Mouse (Mus musculus) Muller cell, postnatal 12 days (primary cell): ENCODE measurements at regions not wholly inside any gene's neighbourhood (a gene's known extent, or its start where the extent isn't known, plus 50 kb on each side); places are given as distances from the start of the nearest gene placed in this dataset.

Experiments
- DNase-seq: peaks from one replicate; pipeline ENCODE4 v3.0.0-alpha.2; 2015; ENCODE audit errors: inconsistent ontology term

DNA sequence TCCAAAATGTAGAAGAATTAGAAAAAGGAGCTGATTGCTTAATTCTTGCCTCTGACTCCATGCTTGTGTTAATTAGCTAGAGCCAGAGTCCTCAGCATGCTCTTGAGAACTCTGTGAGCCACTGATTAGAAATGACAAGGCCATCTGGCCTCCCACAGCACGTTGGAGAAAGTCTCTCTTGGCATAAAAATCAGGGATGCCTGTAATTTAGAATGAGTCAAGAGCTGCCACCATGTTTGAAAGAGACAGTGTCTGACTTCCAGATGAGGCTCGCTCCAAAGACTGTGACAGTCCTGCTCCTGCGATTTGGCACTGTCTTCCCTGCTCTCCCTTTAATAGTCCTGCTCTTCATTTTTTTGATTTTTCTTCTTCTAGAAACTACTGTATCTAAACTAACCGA lies 374.6 kb downstream of the Ipo11 start:
- peak; percentile 74 for DNase-seq

DNA sequence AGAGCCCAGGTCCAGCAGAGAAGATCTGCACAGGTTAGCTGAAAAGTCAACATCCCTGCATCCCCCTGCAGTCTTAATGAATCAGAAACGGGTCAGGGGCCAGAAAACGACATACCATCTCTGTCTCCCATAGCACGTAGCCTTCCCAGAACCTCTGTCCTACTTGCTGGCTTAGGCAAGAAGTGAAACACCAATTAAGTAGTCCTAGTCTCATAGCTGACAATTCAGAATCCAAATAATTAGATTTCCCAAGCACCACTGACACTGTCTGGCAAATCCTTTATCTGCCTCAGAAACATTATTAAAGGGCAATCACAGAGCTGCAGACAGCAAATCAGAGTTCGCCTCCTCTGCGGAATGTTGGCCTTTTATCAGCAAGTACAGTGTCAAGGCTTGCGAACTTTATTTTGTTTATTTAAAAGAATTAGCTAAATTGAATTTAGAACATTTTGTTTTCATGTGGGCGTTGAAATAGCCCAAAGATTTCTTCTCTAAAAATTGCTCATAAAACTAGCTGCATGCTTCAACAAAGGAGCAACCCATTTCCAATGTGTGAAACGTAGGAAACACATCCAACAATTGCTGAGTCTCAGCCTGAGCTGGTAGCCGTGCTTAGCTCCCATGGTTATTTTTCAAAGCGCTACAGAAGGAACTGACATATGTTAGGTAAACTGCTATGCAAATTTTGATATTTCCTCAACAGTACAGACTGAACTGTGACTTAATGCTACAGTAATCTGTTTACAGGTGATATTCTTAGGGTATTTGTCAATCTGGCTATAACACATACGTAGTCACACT lies 411.2 kb downstream of the Ipo11 start:
- no peak for DNase-seq

DNA sequence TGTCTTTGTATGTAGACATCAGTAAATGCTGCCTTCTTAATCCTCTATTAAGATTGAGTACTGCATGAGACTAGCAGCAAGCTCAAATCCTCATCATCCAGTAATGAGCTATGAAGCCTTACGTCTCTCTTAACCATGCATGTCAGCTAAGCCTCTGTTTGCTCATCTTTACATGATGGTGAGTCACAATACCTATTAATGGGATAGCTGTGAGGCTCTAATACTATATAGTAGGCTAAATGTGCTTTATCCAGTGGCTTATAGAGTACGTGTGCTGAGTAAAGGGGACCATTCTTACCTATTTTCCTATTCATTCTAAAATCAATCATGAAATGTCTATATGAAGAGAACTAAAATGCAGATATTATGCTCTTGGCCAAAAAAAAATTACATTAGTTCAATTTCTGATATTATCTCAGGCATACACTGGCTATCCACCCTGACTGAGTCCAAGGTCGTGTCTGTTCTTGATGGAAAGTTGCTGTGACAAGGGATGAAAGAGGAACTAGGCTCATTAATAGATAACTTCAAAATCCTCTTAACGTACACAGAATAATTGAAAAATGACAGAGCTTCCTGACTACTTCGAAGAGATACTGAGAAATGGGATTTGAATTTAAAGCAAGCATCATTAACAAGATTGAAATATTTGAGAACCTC lies 422.1 kb downstream of the Ipo11 start:
- DNase-seq: no peak

DNA sequence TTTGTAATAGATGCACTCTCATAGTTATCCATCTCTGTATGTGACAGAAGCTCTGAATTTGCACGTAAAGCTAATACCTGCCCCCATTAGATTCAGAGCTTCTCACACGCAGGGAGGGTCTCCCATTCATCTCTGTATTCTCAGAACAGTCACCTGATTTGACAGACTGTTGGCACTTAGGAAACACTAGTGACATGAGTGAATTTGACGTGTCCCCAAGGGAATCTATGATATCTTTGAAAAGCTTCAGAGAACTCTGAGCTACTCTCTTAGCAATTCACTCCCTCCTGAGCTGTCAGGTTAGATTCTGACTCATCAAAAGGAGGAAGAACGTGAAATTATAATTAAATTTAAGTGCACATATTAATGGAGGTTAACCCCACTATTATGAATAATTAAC lies 423.1 kb downstream of the Ipo11 start:
- DNase-seq: no peak

DNA sequence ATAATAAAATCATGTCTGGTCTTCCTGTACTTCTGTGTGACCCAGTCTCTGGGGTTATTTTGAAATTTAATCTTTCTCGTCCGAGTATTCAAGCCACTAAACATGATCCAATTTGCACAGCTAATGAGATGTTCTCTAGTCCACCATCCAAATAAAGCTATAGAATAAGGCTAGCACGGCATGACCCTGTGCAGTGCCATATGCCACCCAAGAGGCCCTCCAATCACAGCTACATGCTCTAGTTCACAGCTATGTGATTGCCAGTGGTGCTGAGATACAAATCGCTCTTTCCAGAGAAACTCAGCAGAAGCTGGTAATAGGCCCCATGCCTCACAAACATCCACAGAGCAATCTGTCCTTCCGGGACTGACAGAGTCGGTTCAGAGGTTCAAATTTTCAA lies 426.3 kb downstream of the Ipo11 start:
- no peak for DNase-seq

DNA sequence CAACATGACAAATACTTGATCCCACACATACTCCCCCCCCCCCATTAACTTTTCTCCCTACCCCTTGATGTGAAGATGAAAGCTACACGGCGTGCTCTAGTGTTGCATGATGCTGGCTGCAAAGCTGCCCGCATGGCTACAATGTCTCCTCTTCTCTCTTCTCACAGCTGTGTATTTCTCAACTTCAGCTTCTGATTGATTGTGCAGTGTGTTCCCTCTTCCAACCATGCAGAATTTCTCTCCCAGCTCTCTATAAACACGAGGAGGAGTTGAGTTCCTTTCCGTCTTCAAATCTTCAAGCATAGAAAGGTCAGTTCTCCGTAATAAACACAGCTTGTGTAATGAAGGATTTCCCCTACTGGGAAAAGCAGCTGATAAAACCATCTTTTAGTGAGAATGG lies 435.5 kb downstream of the Ipo11 start:
- DNase-seq: no peak

DNA sequence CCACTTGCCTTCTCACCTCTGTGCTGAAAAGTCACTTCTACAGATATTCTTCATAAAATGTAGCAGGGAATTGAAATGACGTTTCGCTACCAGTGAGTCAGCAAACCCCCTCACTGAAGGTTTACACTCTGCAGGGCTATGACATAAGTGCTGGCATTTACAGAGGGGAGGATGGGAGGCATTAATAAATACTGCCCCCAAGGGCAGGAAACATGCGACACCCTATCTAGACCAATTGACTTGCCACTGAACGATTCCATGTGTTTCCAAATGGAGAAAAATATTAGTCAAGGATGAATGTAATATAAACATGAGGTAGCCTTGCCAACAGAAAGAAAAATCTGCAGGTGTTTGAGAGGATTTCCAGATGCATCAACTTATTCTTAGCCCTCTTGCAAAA lies 465.5 kb downstream of the Ipo11 start:
- DNase-seq: no peak

DNA sequence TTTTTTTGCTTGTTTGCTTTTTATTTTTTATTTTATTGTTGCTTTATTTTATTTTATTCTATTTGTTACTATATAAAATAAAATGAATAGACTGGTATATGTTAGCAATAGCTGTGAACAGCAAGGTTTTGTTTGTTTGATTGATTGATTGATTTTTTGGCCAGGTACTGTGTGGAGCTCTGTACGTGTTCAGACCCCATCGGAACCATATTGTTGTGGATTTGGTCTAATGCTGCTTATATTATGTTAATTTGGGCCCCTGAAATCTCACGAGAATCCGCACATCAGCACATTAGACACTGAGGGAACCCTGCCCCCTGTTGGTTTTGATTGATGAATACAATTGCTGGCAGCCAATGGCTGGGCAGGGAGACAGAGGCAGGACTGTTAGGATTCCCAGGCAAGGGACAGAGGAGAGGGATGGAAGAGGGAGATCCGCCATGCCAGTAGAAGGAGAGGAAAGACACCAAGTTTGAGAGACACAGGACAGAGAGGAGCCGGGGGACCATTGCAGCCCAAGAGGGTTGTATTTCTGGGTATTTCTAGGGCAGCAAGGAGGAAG lies 482.3 kb downstream of the Ipo11 start:
- no peak for DNase-seq

DNA sequence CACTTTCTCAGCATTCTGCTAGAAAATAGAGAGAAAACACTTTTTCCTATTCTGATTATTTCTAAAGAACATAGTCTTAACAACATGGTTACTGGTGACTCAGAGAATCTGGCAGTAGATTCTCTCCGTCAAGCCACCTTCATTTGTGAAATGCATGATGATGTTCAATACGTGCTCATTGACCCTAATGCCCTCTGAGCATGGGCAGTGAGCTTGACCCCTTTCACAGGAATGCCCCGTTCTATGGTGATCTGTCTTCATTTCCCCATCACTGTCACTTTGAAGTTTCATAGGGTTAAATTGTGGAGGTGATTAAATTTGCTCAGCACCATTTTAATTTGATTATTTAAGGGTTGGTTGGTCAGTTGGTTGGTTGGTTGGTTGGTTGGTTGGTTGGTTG lies 504.6 kb downstream of the Ipo11 start:
- DNase-seq: peak; percentile 1

DNA sequence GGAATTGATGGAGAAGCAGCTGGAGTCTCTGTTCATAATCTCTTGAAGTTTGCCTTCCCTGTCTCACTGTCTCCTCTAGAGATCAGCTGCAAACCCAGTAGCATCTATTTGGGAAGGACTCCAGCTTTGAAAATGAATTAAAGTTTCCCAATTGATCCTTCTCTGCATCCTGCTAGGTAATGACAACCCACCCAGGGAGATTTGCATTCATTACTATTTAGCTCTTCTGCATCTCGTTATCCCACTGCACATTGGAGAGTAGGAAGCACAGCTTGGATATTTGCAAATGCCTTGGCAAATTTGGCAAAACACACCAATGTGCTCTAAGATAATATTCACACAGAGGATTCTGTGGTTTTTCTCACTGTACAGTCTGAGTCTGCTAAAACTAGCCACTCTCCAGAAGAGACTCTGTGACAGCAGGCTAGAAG lies 530.1 kb downstream of the Ipo11 start:
- DNase-seq: no peak

DNA sequence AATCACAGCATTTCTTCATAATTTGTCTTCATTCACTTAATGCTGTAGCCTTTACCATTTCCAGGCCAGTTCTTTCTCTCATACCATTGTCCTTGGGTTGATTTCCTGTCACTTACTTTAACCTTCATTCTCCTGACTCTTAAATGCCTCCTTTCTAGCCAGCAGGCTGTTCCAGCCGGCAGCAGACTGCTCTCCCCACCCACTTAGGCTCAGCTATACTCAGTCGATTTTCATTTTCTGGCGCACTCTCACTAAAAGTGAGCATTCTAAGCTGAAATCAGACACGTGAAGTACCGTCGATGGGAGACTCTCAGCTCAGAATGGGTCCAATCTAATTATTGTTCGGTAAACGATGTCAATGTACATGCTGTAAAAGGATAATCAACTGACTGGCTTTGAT lies 544.1 kb downstream of the Ipo11 start:
- no peak for DNase-seq

DNA sequence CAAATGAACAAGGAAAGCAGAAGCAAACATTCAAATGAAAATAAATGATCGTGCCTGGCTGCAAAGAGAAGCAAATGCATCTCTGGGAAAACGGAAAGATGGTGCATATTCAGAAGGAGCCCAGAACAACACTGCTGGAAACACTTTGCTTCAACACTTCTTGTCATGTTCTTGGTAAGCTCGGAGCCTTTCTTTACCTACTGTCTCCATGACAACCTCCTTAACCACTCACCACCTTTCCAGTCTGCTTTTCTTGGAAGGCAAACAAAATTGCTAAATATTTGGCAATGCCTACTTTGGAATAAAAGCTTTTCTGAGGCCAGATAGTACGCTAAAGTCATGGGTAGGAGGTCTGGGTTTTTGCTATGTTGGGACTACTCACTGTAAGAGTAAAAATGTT lies 548.1 kb downstream of the Ipo11 start:
- no peak for DNase-seq

DNA sequence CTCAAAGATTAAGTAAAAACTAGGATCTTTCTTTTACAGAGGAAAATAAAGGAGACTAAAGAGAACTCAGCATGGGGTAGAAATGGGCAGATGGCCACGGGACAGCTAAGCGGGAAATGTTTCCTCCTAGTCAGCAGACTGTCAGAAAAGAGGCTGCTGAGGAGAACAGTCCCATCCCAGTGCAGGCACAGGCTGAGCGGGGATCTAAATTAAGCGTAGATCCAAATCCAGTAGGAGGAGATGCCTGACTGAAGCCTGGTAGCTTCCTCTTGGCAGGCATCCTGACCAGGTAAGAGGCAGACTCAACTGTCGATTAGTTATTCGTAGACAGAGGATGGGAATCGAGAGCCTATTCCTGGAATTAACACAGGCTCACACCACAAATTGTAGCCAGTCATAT lies 569.2 kb downstream of the Ipo11 start:
- no peak for DNase-seq

DNA sequence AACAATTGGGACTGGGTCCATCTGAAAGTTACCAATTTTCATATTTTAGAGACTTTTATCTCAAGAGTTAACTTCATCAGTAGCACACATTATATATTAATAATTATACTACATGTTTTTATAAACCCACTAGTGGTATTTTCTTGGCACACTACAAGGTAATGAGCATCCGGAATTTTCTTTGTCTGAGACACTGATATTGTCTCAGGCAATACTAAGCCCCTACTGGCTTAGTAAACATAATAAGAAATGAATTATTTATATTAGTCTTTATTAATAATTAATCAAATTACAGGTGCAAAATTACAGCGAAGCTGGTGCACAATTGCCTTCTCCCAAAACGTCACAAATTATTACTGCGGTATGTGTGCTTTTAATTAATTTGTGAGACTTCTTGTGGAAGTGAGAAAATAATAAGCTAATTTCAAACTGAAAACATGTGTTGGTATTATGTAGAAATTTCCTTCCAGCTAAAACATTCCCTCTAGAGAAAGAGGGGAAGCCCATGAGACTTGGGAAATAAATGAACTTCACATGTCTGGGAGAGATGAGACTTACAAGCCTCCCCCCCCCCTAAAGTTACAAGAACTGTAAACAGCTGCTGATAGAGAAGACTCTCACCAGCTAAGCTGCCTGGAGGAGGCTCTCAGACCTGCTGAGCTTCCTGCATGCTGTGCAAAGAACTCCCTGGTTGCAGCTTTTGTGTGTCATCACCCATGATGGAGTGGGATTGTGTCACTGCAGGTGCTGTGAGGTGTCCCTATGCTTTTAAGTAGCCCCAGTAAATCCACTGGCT lies 583.9 kb downstream of the Ipo11 start:
- no peak for DNase-seq

DNA sequence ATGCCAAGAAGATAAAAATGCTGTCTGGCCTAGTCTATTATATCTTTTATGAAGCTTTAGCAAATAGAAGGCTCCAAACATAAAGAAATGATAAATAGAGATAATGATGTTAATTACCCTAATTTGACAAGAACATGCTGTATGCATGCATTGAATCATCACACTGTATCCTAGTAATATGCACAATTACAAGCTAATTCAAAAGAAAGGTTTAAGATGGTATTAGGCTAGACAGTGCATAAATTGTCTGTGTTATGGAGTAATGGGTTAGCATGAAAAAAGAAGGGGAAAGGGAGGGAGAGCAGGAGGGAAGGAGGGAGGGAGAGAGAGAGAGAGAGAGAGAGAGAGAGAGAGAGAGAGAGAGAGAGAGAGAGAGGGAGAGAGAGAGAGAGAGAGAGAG lies 604.7 kb downstream of the Ipo11 start:
- DNase-seq: no peak

DNA sequence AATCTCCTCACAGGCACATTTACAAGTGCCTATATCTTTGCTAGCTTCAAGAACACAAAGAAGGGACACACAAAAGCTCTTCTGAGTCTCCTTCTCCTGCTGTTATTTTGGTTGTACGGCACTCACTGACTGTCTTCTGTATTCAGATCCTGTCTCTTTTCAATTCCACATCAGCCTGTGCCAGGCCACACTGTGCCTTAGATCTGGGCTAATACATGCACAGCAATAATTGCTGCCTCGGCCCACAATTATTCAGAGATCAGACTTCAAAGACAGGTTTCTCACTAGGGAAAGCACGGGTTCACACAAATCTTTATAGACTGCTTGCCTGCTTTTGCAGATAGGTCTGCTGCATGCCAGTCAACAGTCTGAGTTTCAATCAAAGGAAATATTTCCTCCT lies 617.8 kb downstream of the Ipo11 start:
- DNase-seq: no peak

DNA sequence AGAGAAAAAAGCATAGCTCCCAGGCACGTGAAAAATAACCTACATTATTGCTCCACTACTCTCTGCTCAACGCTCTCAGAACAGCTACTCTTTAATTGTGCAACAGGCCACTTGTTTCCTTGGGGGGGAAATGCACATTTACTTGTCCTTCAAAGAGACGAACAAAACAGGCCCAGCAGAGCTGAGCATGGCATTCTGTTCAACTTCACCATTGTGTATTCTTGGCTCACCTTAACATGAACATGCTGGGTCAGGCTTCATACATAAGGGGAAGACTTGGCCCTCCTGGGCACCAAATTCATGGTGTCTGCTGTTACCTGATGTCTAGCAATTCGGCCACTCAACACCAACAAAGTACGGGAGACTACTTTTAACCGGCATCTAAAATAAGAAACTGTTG lies 618.3 kb downstream of the Ipo11 start:
- DNase-seq: no peak

DNA sequence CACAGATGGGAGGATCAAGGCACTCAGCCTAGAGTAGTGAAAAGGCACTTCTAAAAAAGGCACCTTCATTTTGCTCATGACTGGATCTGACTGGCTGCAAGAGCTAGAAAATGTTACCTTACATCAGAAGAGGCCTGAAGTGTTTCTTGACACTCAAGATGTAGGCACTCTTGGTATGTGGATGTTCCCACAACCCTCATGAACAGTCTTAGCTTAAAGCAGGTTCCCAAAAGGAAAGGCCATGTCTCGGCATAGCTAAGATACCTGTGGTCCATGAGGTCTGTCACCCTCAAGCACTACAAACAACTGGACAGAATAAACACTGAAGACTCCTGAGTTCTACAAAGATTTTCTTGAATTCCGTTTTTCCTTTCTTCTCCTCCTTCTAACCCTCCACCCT lies 619.5 kb downstream of the Ipo11 start:
- DNase-seq: no peak

DNA sequence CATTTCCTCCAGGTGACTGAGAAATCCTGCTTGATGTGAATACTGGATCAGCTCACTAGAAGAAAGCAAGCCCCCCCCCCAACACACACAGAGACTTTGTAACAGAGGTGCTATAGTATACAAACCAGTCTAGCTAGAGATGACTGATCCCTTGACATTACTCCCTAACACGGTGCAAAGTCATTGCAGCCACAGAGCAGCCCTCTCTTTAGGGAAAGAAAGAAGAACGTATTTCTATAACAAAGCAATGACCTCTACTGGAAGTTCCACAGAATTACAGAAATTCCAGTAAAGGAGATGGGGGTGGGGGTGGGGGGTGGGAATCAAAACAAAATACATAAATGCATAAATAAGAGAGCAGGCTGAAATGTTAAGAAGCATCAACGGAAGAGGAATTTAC lies 655.6 kb downstream of the Ipo11 start:
- DNase-seq: peak; percentile 22

DNA sequence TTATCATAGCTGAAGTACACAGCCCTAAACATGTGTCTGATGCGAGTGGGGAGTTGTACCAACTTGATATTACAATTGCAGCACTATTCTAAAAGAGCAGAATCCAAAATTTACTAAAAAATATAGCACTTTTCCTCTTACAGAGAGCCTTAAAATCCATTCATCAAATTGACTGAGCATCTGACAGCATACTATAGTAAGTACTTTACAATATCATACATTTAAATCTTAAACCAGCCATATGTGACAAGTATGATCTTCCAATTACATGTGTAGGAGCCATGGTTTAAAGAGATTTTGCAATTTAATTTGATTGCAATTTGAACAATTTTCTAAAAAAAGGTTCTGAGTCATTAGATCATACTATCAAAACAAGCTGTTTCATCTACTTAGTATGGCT lies 676.9 kb downstream of the Ipo11 start:
- DNase-seq: no peak
